Mouse (Mus musculus): ENCODE data around the gene Olfr655.

GRCm38 (mm10) chr7:104603173-104603572 lies 1.6 kb upstream of the Olfr655 start:
- TF ChIP-seq HCFC1 (IDR thresholded peaks at IDR 0.05; ENCODE audit: borderline replicate concordance, insufficient read depth, low read length) (no peak), ZC3H11A (IDR thresholded peaks at IDR 0.05; ENCODE audit: borderline replicate concordance, low read depth, low read length) (peak; percentile 72; the same call in 1 of the 2 replicates), MAFK (IDR thresholded peaks at IDR 0.05; ENCODE audit: insufficient read depth, low read depth, low read length) (no peak), CHD2 (IDR thresholded peaks at IDR 0.05; ENCODE audit: low read depth, low read length) (no peak)

Measured in ES-E14 (cell line).